Mouse (Mus musculus) c-Kit-positive CD71-negative TER-119-negative erythroid progenitor cells, embryonic 14.5 days (primary cell): ENCODE data around the gene Ptpru.

Source experiments
- DNase-seq: peaks from one replicate; pipeline ENCODE4 v3.0.0-alpha.2; 2013; ENCODE audit warnings: low read depth

Ptpru gene

DNA sequence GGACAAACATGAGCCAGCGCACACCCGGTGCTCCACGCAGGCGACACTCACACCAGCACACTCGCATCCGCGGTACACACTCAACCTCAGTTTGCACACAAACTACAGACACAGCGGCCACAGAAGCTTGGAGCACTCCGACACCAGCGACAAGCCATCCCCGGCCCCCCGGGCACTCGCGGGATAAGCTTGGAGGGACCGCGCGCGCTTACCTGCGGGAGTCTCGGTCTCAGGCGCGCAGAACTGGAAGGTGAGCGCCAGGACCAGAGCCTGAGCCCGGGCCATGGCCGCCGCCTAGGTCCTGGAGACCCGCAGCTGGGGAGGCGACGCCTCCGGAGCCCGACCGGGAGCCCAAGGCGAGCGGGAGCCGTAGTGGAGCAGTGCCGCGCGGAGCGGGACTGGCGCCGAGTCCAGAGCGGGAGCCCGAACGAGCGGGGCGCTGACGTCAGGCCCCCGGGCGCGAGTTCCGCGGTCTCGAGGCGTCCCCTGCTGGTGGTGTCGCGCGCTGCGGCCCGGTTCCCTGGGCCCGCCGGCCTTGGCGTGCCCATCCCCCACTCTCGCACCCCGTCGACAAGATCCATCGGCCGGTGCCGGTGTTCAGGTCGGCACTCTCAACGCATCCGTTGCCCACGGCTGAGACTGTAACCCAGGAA lies at the start of gene Ptpru:
TSS of gene Ptpru (minus strand) at position 417 of the 653 bp plus-strand sequence.
- peak; percentile 54 for DNase-seq

DNA sequence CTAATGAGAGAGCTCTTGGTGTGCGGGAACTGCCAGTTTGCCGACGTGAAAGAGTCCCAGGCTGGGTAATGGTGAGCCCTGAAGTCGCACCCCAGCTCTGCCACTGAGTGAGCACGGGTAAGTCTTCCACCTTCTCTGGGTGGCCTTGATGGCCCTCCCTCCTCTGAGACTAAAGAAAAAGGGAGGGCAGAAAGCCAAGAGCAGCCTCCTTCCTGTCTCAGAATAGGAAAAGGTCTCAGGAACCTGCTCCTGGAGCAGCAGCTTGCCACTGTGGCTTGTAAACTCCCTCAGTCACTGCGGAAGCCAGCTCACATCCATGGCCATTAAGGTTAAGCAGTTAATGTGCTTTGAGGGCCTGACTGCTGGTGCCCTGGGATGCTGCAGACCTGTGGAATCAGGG lies 47.3 kb upstream of the Ptpru start:
- no peak for DNase-seq

DNA sequence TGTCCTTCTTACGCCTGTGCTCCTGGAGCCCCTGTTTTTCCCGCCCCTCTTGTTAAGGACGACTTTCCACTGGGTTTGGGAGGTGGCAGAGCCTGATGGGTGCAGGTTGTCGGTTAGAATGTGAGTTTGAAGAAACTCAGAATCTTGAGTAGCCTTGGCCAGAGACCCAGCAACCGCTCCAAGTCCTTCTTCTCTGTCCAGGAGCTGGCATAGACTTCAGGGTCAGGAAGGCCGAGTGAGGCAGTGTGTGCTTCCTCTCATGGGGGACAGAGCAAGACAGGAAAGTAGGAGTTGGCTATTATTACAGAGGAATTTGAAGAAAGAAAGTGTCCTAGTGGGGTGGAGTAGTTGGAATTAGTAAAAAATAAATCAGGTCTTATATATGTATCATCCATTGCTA lies 45.5 kb upstream of the Ptpru start:
- no peak for DNase-seq

DNA sequence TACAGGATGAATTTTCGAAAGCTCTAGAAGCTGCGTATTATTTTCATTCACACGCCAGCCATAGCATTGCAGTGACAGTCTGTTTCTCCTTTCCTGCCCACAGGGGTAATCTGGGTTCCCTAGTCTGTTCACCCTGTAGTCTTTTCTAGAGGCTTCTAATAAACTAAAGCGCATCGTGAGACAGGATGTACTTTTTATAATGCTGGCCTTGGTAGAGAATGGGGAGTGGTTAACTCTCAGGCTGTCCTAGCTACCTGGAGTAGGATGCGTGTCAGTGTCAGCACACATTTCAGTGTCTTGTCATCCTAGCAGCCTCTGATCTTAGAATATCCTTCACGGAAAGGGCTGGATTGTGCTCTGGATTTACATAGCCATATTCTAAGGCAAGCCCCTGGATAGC lies 43.2 kb upstream of the Ptpru start:
- DNase-seq, result no peak

DNA sequence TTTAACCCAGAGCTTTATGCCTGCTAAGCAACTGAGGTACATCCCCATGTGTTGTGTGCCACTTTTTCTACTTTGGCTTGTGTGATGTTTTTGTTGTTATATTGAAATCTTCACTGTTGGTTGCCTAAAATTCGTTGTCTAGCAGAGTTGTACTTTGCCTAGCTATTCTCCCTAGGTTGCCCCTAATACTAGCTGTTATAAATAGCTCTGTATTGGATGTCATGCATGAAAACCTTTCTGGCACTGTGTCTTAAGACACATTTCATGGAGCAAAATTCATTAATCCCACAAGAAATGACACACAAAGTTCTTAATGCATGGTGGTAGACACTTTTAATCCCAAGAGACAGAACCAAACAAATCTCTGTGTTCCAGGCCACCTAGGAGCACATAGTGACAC lies 41.6 kb upstream of the Ptpru start:
- no peak for DNase-seq

DNA sequence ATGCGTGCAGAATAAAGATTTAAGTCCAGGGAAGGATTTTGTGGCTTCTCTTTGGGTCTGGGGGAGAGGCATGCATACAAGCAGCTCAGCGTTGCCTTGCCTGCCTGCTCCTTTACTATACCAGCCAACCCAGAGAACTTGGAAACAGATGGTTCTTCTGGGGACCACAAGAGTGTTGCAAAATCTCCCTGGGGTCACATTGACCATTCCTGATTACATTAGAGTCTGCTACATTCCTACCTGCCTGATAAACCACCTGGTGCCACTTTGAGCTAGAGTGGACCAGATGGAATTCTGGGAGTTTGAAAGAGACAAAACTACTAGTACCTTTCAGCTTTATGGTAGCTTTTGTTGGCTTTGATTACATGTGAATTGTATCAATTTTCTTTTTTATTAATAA lies 38.7 kb upstream of the Ptpru start:
- no peak for DNase-seq

DNA sequence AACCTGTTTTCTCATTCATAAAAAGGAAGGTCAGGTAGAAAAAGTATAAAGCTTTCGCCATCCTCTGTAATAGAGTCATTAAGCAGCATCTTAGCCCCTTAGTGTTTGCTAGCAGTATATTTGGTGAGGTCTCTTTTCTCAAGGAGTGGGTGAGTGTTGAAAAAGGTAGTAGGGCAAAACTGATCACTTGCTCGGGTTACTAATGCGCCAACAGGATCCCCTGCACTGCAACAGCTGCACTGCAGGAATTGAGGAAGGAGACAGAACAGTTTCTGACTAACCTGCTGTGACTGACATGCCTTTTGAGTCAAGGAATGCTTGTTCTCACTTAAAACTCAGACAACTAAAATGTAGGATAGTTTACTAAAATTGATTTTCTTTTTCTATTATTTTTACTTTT lies 37.2 kb upstream of the Ptpru start:
- DNase-seq, result no peak

DNA sequence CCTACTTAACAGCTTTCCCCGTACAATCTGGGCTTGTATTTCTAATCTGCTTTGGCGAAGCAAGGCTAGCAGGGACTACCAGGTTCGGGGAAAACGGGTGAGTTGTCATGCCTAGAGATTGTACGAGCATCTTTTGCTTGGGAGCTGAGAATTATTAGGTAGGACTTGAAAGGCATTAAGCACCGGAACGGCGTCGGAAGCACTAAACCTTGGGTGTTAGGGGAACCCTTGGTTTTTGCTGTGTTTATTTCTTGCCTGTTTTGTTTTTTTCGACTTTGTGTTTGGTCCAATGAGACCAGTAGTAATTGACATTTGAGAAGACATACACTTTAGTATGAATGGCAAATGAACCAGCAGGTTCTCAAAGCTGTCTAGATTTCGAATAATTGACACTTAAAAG lies 36.5 kb upstream of the Ptpru start:
- no peak for DNase-seq

DNA sequence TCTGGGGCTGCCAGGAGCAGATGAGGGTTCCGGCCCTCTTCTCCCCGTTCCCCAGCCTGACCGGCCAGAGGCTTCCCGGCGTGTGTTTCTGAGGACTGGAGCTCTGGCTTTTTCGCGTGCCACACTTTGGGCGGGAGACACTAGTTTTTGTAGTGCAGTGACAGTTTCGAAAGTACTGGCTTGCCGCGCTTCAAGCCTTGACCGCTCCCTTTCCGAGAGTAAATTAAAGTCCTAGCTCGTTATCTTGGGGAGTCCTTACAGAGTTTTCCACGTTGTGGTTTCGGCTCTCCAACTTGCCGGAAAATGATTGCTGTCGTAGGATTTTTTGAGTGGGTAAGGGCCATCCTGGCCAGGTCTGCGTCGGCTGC lies 36.1 kb upstream of the Ptpru start:
- peak; percentile 32 for DNase-seq

DNA sequence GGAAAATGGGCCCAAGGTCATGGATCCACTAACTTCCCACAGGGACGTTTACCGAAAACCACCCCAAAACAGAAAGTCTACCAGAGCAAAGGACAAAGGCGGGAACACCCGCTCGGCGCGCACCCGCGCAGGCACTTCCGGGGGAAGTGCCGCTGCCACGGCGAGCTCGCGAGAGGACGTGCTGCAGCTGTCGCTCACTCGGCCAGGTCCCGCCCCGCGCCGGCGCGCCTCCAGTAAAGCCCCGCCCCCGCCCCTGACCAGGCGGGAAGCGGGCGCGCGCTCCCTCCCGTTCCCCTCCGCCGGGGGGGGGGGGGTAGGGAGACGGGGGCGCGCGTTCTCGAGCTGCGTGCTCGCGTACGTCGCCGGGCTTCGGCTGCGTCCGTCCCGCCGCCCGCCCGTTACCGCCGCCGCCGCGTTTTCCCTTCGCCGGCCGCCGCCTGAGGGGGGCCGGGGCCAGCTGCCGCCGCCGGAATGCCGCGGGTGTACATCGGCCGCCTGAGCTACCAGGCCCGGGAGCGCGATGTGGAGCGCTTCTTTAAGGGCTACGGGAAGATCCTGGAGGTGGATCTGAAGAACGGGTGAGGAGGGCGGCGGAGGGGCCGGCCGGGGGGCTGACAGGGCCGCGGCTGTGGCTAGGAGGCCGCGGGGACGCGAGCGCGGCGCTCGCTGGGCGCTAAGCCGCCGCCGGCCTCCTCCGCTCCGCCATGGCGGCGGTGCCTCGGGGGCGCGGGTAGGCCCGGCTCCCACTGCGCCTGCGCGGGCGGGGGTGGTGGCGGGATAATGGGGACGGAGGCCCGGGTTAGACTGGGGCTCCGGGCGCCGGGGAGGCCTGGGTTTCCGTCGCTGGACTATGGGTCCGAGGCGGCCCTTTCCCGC lies 35.4 kb upstream of the Ptpru start, which contains the start of gene Srsf4:
TSS of gene Srsf4 (plus strand) at position 325 of the 876 bp plus-strand sequence.
- DNase-seq, result peak; percentile 86

DNA sequence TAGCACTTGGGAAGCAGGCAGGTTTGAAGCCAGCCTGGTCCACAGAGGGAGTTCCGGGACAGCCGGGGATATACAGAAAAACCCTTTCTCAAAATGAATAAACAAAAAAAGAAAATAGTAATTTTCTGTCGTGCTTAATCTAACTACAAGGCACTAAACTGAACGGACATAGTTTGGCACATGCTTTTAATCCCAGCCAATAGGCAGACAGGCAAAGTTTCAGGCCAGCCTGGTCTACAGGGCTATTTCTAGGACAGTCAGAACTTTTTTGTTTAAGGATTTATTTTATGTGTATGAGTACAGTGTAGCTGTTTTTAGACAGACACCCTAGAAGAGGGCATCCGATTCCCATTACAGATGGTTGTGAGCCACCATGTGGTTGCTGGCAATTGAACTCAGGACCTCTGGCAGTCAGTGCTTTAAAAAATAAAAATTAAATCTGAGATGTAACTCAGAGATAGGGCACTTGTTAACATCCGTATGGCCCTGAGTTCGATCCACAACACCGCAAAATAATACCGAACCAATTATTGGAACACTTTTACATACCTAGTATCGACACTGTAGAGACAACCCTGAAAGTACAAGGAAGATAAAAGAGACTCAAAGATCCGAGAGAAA lies 34.7 kb upstream of the Ptpru start:
- DNase-seq, result no peak

DNA sequence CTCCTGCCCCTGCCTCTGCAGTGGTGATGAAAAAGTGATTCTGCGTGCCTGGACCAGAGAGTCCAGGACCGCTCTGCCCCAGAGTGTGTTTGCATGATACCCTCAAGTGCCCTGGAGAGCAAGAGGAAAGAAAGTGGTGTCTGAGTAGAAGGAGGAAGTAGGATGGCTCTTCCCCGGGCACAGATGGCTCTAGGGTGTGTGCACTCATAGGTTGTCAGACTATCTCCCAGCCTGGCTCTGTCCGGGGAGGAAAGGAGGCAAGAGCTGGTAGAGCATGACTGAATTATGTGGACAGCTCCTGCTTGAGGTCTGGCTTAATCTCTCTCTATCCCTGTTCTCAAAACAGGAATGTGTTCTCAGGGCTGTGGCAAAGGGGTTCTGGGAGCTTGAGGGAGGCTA lies 23.3 kb upstream of the Ptpru start:
- no peak for DNase-seq

DNA sequence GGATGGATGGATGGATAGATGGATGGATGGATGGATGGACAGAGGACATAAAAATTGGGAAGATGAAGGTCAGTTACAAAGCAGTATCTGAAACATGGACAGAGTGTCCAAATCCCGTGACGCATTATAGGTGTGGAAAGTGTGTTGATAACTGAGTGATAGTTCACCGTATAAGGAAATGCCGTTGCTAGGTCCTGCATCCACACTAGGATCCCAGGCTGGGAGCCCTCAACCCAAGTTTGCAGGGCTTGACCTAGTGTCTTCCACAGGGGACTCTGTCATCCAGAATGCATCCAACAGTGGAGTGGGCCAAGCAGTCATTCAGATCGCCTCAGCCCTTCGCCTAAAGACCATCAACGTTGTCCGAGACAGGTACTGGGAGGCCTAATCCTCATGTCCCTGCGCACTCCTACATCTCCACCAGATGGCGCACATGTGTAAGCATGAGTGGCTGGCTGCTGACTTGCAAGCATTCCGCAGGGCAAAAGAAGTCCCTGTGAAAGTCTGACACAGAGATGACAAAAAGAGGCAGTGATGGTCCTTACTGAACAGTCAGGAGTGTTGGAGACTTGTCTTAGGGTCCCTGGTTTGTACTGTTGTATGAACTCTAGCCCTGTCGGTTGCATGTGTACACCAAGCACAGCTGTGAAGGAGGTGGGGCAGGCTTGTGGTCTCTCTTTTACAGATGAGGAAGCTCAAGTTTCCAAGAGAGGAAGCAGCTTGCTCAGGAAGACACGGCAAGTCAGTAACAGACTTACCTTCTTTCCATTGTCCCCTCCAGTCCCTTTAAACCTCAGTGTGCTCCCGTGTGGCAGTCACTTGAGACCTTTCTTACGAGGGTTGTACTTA lies 22.6 kb upstream of the Ptpru start:
- peak; percentile 81 for DNase-seq

DNA sequence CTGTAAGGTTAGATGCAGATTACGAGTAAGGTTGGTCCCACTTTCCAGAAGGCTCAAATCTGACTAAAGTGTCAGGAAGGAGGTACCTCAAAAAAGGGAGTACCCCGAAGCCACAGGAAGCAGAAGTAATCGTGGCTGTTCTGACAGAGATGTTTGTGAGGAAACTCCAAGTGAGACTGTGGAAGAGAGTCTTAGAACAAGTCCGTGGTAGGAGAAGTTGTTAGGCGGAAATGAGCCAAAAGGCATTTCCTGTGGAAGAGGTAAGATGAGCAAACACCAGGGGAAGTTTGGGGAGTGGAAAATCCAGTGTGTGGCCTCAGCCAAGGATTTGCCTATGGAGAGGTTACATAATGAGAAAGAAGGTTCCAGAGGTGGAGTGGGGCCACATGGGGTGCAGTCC lies 16.9 kb upstream of the Ptpru start:
- DNase-seq, result no peak

DNA sequence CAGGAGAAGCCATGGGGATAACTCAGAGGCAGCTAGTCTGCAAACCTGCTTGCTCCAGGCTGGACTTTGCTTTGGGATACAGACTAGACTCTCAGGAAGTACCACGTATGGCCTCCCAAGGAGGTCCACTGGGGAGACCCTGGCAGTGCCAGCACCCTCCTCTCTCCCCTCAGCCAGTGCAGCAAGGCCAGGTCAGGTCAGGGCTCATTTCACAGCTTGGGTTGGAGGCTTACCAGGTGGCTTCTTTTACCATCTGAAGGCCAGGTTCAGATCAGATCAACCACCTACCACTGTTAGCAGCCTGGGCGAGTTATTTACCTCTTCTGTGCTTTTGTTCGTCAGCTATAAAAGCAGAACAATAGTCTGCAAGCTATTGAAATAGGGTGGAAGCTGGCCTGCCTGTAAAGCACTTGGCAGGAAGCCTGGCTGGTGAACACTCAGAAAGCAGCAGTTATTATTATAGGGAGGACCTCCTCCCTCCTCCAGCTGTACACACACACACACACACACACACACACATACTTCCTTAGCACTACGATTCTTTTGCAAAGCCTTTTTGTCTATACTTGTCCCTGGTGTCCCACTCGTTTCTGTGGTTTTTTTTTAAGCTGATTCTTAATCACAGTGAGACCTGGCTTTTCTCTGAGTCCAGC lies 12.0 kb upstream of the Ptpru start:
- no peak for DNase-seq

DNA sequence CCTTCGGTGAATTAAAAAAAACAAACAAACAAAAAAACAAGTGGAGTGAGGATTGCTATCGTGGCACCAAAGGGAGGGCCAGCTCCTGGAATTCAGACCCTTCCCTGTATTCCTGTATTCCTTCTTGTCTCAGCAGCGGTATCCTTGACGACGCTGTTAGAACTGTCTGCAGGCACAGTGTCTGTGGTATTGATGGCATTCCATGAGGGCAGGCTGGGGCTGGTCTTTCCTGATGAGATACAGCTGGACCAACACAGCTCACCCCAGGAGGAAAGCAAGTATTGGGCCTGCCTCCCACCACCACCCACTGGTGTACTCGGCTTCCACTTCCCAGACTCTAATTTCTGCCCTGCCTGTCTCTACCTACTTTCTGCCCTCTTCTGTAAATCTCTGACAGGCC lies 10.0 kb upstream of the Ptpru start:
- no peak for DNase-seq

DNA sequence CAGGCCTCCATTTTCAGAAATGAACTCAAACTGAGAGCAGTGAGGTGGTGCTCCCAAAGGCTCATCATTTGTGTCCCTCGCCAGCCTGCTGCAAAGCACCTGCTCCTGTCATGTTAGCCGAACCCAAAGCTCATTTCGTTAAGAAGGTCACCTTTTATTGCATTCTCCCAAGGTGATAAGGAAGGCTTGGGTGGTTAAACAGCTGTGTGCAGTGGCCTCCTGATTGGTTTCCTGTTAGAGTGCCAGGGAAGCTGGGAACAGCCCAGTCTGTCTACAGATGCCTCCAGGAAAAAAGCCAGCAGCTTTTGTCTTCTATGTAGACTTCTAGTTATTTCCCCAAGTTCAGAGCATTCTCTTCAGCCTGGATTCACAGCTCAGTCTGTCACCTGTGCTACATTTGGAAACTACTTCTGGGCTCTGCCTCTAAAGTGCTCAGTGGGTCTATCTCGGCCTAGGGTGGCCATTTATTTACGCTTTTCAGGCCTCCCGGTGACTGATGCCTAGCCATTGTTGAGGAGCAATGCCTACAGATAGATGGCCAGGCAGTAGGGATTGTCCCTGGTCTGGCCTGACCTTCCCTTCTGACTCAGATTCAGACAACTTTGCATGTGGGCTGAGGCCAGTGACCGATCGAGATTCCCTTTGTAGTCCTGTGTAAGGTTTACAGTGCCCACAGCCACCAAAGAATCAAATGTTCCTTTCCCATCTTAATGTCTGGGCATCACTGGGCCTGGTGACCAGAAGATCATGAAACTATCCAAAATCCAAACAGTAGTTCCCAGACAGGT lies 8.1 kb upstream of the Ptpru start:
- DNase-seq, result no peak

DNA sequence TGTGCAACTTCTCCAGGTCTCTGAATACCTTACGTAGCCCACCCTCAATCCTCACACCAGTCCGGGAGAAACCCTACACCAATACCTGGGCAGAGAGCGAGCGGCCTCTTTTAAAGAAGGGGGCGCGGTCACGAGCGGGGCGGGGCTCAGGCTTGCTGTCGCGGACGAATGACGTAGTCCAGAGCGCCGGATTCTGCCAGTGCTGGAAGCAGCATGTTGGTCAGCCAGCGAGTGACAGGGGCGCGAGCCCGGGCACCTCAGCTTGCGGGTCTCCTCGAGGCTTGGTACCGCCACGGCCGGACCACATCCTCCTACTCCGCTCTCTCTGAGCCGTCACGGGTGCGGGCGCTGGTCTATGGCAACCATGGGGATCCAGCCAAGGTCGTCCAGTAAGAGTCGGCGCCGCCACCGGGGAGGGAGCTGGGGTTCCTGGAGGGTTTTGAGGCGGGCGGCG lies 5.2 kb upstream of the Ptpru start, which contains the start of gene Mecr:
TSS of gene Mecr (plus strand) at position 181 of the 454 bp plus-strand sequence.
- peak; percentile 82 for DNase-seq

DNA sequence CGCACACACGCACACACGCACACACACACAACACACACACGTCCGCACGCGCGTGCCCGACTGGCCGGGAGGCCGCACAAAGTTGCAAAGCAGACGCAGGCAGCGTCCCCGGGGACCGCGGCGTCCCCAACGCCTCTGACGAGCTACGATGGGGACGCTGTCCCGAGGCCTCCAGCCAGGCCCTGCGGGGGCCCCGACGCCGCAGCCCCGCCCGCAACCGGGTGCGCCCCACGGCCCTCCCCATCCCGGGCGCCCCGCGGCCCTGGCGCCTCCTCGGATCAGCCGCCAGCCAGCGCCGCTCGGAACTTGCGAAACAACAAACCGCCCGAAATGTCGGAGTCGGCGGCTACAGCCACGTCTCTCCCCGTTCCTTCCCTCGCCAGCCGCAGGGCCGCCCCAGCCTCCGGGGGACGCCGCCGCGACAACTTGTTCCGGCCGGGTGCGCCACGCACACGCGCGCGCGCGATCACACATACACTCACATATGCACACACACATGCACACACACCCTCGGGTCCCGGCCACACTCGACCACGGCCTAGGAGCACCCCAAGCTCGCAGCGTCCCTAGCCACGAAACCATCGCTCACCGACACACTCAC lies 1.1 kb downstream of the Ptpru start:
- DNase-seq, result no peak

DNA sequence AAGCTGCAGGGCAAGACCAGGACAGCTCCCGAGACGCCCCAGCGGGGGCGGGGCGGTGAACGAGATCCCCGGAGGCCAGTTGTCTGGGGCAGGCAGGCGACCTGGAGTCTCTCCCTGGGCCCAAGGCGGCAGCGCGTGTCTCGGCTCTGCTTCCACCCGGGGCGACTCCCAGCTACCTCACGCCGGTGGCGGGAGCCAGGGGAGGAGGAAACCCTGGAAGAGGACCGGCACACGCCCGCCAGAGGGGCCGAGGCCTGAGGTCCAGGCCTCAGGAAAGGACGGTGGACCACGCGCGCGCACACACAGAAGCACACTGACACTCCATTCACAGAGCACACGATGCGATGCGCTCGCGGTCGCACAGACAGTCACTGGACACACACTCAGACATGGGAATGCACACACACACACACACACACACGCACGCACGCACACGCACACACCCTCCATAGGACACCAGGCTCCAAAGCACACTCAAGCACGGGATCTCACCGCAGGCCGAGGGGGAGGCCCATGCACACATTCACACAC lies 1.7 kb downstream of the Ptpru start:
- DNase-seq, result no peak
